Comparison of ENCODE assay signal across 26 mouse cellular contexts in the genomic region with DNA sequence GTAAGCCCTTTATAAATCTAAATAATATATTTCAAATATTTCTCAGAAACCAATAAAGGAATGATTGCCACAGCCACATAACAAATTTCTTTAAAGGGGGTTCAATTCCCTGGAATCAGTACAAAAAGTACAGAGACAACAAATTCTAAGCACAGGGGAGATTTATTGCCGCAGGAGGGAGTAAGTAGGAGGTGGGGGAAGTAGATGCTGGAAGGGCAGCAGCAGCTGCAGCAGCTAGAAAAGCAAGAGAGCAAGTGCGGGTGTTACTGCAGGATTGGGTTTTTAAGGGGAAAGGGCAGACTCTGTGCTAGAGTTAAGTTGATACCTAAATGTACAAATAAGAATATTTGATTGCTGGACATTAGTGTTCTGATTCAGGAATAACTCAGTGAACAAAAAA. TPM values are rescaled to one million over a fixed set of nuclear protein-coding genes. Genes with fewer than 3 reads are reported as not detected.
DNase-seq lines count a peak whose midpoint lies in the region; ATAC-seq and TF ChIP-seq lines count a peak whose summit lies in the region.
"Had no signal": no experiment of that assay in that cellular context is flagged by ENCODE, and none has a peak within 500 bp of the region (broad histone marks: within the 10 kb centered on the region; RNA-seq: fewer than 3 reads in every experiment).

No protein-coding gene starts in this region.

- no peak overlapping the region for H3K9ac ChIP-seq in kidney, postnatal 0 days (ENCODE audit: low read depth, low read length)
- H3K9ac ChIP-seq in stomach, postnatal 0 days (ENCODE audit: low read length), result no peak overlapping the region
- H3K9ac ChIP-seq: embryonic facial prominence, embryonic 12.5 days; forebrain, embryonic 13.5 days; forebrain, embryonic 15.5 days had no signal

- no peaks in the 10 kb centered on the region for H3K9me3 ChIP-seq in kidney, postnatal 0 days (replicated peaks; ENCODE audit: low read length)
- no peaks in the 10 kb centered on the region for H3K9me3 ChIP-seq in stomach, postnatal 0 days (ENCODE audit: control insufficient read depth, low read length)
- H3K9me3 ChIP-seq: embryonic facial prominence, embryonic 10.5 days; embryonic facial prominence, embryonic 12.5 days; forebrain, embryonic 13.5 days; forebrain, embryonic 15.5 days had no signal

- no peak for TF ChIP-seq EP300 in stomach, postnatal 0 days (optimal IDR thresholded peaks at IDR 0.05)

- 18% methylated on average over 2 of the region's 2 CpGs for WGBS in kidney, postnatal 0 days
- WGBS in stomach, postnatal 0 days, result 42% methylated on average over 2 of the region's 2 CpGs

- H3K4me3 ChIP-seq in kidney, postnatal 0 days (replicated peaks; ENCODE audit: low read depth, low read length), result no peak overlapping the region
- no peak overlapping the region for H3K4me3 ChIP-seq in left cerebral cortex, adult 2 months
- no peak overlapping the region for H3K4me3 ChIP-seq in stomach, postnatal 0 days (ENCODE audit: low read depth, low read length)
- H3K4me3 ChIP-seq: embryonic facial prominence, embryonic 10.5 days; embryonic facial prominence, embryonic 12.5 days; forebrain, embryonic 13.5 days; forebrain, embryonic 15.5 days had no signal

- no peak for TF ChIP-seq CTCF in kidney, postnatal 0 days (IDR thresholded peaks at IDR 0.05; ENCODE audit: low read depth)
- no peak for TF ChIP-seq CTCF in left cerebral cortex, adult 2 months (IDR thresholded peaks at IDR 0.05)
- no peak for TF ChIP-seq CTCF in stomach, postnatal 0 days (IDR thresholded peaks at IDR 0.05; ENCODE audit: low read depth)

- H3K4me1 ChIP-seq in kidney, postnatal 0 days (replicated peaks; ENCODE audit: insufficient read depth, low read length), result no peaks in the 10 kb centered on the region
- H3K4me1 ChIP-seq in stomach, postnatal 0 days (replicated peaks; ENCODE audit: control insufficient read depth, insufficient read depth), result no peaks in the 10 kb centered on the region
- H3K4me1 ChIP-seq: embryonic facial prominence, embryonic 10.5 days; embryonic facial prominence, embryonic 12.5 days; forebrain, embryonic 13.5 days; forebrain, embryonic 15.5 days had no signal

- DNase-seq in kidney, postnatal 0 days (ENCODE audit: low spot score), result peak; percentile 61
- no peak for DNase-seq in kidney, postnatal 25 days
- no peak for DNase-seq in left cerebral cortex, adult 2 months (ENCODE audit: extremely low spot score in 1 of 2, low spot score in 2 of 2)
- DNase-seq in left cerebral cortex, postnatal 4 days, result no peak
- peak; percentile 16 for DNase-seq in mesoderm, embryonic 11.5 days (ENCODE audit: low read depth, low spot score)
- DNase-seq in stomach, postnatal 0 days (ENCODE audit: low spot score), result no peak
- DNase-seq: adrenal gland, adult 2 months; adrenal gland, postnatal 10 days; adrenal gland, postnatal 25 days; cerebellum, adult 11 months; cerebellum, adult 18-20 months; cerebellum, adult 8-10 months; cerebellum, adult 9-11 months; cerebellum, postnatal 14 days; cerebellum, postnatal 36 days had no signal

- H3K27ac ChIP-seq in kidney, postnatal 0 days, result no peak overlapping the region
- H3K27ac ChIP-seq in left cerebral cortex, adult 2 months, result peak overlapping the region; percentile 24; the same call in 1 of the 2 replicates
- H3K27ac ChIP-seq in stomach, postnatal 0 days (replicated peaks), result no peak overlapping the region
- H3K27ac ChIP-seq: embryonic facial prominence, embryonic 10.5 days; embryonic facial prominence, embryonic 12.5 days; forebrain, embryonic 13.5 days; forebrain, embryonic 15.5 days had no signal

- intact Hi-C loops in left cerebral cortex, adult 2 months (cut with DNase I), result no loop called here
- intact Hi-C loops in left cerebral cortex, postnatal 4 days (cut with DNase I), result no loop called here

- H3K4me2 ChIP-seq in kidney, postnatal 0 days (ENCODE audit: low read length), result no peak overlapping the region
- H3K4me2 ChIP-seq in stomach, postnatal 0 days (replicated peaks; ENCODE audit: low read depth), result no peak overlapping the region
- H3K4me2 ChIP-seq: embryonic facial prominence, embryonic 12.5 days; forebrain, embryonic 13.5 days; forebrain, embryonic 15.5 days had no signal

- ATAC-seq in kidney, postnatal 0 days (replicated peaks; ENCODE audit: low FRiP score, low read depth), result no peak
- no peak for ATAC-seq in stomach, postnatal 0 days (ENCODE audit: low FRiP score, low TSS enrichment)
- ATAC-seq: forebrain, embryonic 13.5 days; forebrain, embryonic 15.5 days had no signal

- H3K36me3 ChIP-seq in kidney, postnatal 0 days (ENCODE audit: insufficient read depth, low read length), result no peaks in the 10 kb centered on the region
- no peaks in the 10 kb centered on the region for H3K36me3 ChIP-seq in stomach, postnatal 0 days (ENCODE audit: control insufficient read depth, insufficient read depth, low read length)
- H3K36me3 ChIP-seq: embryonic facial prominence, embryonic 10.5 days; embryonic facial prominence, embryonic 12.5 days; forebrain, embryonic 15.5 days had no signal

- H3K27me3 ChIP-seq in kidney, postnatal 0 days (ENCODE audit: insufficient read depth, low read length), result no peaks in the 10 kb centered on the region
- no peaks in the 10 kb centered on the region for H3K27me3 ChIP-seq in stomach, postnatal 0 days (ENCODE audit: control insufficient read depth, insufficient read depth, low read length)
- H3K27me3 ChIP-seq: embryonic facial prominence, embryonic 12.5 days; forebrain, embryonic 13.5 days; forebrain, embryonic 15.5 days had no signal

RNA-seq across cellular contexts. Expression of gene Slco1a4, which starts 33.7 kb away (rescaled TPM):
- 3.9 and 4.6 TPM in 2 replicates for polyA plus RNA-seq in kidney, postnatal 0 days (2015; fragmentation: Nextera tagmentation; extraction: Ambion mirVana)
- 10 to 100 TPM; 29.0 to 49.8 TPM for total RNA-seq in left cerebral cortex, adult 2 months (2021)
- total RNA-seq in left cerebral cortex, postnatal 4 days (2021), result 1 to 10 TPM; 4.3 to 4.6 TPM
- 0.02 TPM in 1 of 2 replicates, not detected in the other for polyA plus RNA-seq in stomach, postnatal 0 days (2015; fragmentation: Nextera tagmentation; extraction: Ambion mirVana)
- total RNA-seq: common myeloid progenitor, adult 5-6 weeks; ES-E14; MEL had no signal
- polyA plus RNA-seq: adrenal gland, adult 2 months; C2C12; embryonic facial prominence, embryonic 10.5 days; embryonic facial prominence, embryonic 12.5 days; forebrain, embryonic 11.5 days had no signal

RNA-seq across cellular contexts. Expression of gene Slco1a1, which starts 57.0 kb away (rescaled TPM):
- 0.05 TPM in 1 of 2 replicates, not detected in the other for polyA plus RNA-seq in kidney, postnatal 0 days (2015; fragmentation: Nextera tagmentation; extraction: Ambion mirVana)
- not detected for total RNA-seq in left cerebral cortex, adult 2 months (2021)
- total RNA-seq in left cerebral cortex, postnatal 4 days (2021), result not detected
- not detected in 2 replicates for polyA plus RNA-seq in stomach, postnatal 0 days (2015; fragmentation: Nextera tagmentation; extraction: Ambion mirVana)
- total RNA-seq: adrenal gland, postnatal 25 days; common myeloid progenitor, adult 5-6 weeks; ES-E14; MEL had no signal
- polyA plus RNA-seq: adrenal gland, adult 2 months; brain, embryonic 14.5 days; C2C12; embryonic facial prominence, embryonic 10.5 days; embryonic facial prominence, embryonic 12.5 days; embryonic facial prominence, embryonic 14.5 days; forebrain, embryonic 11.5 days; forebrain, embryonic 13.5 days; forebrain, embryonic 15.5 days had no signal

Comparison
In these comparisons a context has a peak if more than half of its experiments do, and no peak if none do; other contexts are left out.
1. DNase-seq: peak in kidney, postnatal 0 days (single experiment) and mesoderm, embryonic 11.5 days (single experiment); none in kidney, postnatal 25 days (0 of 2), left cerebral cortex, adult 2 months (0 of 2), left cerebral cortex, postnatal 4 days (single experiment) and stomach, postnatal 0 days (single experiment).
2. RNA of gene Slco1a4, which starts 33.7 kb away (total RNA-seq): 29.0 to 49.8 TPM in left cerebral cortex, adult 2 months; 4.3 to 4.6 TPM in left cerebral cortex, postnatal 4 days; every median in the first group is over 4 times any median in the second.